Mouse (Mus musculus) left cerebral cortex, postnatal 25 days (tissue): ENCODE results near the gene Corin. TPM values are rescaled to one million over a fixed set of nuclear protein-coding genes. Genes with fewer than 3 reads are reported as not detected.

Experiments used
- total RNA-seq, 2 experiments: library from RNA; stranded (reverse); gene quantifications; 2 replicates each; pipeline ENCODE4 v1.2.3; 2021

The Corin gene
- total RNA-seq, 2 experiments from 2014 or later: 0.18 to 0.25 TPM

Other genes starting within 250 kb of the Corin start
- gene Nfxl1, start 55.2 kb upstream of the Corin start, total RNA-seq: 10 to 100 TPM; 16.0 to 18.0 TPM
- under 1 TPM; 0.27 to 0.64 TPM for gene Zar1, start 76.8 kb upstream of the Corin start, total RNA-seq
- gene Gm5868, start 83.1 kb upstream of the Corin start, total RNA-seq: under 1 TPM in 1 of 2 experiments, not detected in 1; 0.39 TPM
- gene Cnga1, start 139.8 kb upstream of the Corin start, total RNA-seq: not detected
- gene Nipal1, start 143.3 kb upstream of the Corin start, total RNA-seq: not detected
- under 1 TPM; 0.11 to 0.64 TPM for gene Txk, start 248.3 kb upstream of the Corin start, total RNA-seq